Mouse (Mus musculus) mouse trophoblast stem cell (cell line): ENCODE results near the gene Wwox.

Experiments used
- in situ Hi-C, 2 experiments: fragments of 300-500 bp; cut with MseI, MboI; formaldehyde crosslinking; loops; 2 replicates in 1 of 2; 3 replicates in 1 of 2; pipeline ENCODE4 v1.15.1; 2025

Gene Wwox

DNA sequence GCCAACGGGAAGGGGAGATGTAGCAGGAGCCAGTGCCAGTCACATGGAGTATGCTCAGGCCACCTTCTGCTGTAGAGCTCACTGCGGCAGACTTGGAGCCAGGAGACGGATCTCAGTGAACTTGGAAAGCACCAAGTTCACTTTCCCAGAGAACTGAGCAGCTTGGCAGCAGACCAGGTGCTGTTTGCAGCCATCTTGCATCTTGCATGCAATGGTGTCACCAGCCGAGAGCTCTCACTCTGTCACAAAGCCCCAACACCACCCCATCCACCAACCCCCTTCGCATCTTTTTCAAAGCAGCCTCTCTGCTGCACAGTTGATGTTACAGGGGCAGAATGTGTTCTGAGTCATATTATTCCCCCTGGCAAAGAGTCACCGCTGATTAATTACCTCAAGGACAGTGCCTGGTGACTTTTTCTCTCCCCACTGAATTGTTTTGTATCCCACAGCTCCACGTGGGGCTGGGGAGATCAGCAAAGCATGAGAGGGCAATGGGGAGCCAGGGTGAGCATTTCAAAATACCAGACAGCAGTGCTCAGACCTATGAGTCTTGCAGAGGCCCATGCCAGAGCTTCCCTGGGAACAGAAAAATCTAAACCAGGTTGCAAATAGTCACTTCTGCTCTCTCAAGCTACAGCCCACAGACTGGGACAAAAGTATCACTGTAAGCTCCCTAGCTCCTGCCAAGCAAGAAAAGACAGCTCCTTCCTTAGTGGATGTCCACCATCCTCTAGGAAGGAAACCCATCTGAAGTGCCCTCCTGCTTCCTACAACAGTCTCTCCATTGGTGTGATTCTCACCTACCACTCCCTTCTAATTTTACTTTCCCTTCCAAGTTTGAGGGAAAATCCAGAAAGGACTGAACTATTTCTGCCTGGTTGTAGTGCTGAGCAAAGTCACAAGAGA, 642.1 kb downstream of the Wwox start:
- in situ Hi-C loops = no loop called here

GRCm38 (mm10) chr8:115088162-115088561, 648.7 kb downstream of the Wwox start:
- in situ Hi-C loops = no loop called here

- in situ Hi-C loops = no loop called here
Measured at GRCm38 (mm10) chr8:115089744-115090143, 650.3 kb downstream of the Wwox start.

- in situ Hi-C loops = no loop called here
Measured at GRCm38 (mm10) chr8:115090202-115090601, 650.7 kb downstream of the Wwox start.

DNA sequence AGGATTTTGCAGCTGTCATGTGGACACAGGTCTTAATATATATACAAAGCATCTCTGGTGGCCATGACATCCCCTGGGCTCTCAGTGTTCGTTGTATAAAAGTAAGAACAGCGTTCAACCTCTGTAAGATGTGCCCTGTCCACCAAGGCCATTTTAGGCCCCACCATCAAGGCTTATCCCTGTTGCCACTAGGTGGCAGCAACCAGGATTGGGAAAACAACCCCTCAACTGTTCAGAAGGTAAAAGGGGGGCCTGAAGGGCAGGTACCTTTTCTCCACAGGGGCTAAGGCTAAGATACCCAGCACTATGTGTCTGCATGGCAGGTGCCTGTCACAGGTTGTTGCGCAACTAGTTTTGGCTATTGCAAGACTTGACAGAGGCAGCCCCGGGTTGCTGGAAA, 656.1 kb downstream of the Wwox start:
- in situ Hi-C loops = no loop called here

GRCm38 (mm10) chr8:115097988-115098562, 658.6 kb downstream of the Wwox start:
- in situ Hi-C loops = no loop called here

GRCm38 (mm10) chr8:115109309-115109708, 669.9 kb downstream of the Wwox start:
- in situ Hi-C loops = no loop called here

DNA sequence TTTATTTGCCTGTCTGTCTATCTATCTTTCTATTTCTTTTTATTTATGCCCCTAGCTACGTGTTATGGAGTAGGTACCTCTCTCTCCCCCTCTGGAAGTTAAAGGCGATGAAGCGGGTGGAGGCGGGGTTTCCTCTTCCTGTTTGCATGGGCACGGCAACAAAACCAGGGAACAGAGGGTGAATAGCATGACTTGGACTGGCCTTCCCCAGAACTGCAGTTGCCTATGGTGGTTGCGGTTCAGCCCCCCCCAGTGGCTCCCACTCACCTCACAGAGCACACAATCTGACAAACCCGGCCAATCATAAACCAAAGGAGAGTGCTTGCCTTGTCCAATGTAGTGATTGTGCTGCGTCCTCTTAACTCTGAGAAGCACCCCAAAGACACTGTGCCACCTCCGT, 671.0 kb downstream of the Wwox start:
- in situ Hi-C loops = no loop called here

DNA sequence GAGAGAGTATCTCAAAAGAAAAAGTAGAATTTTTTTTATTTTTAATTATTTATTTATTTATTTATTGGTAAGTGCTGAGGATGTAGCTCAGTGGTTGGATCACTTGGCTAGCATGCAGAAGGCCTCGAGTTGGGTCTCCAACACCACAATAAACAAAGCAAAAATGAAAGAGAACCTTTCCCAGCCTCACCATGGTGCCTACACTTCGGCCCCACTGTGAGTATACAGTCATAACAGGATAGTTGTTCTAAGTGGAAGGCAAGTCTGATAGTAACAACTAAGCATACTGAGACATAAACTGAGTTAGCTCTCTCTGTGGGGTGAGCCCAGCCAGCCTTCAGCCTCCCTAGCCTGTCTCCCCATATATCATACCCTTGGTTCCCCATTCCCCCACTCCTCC, 672.6 kb downstream of the Wwox start:
- in situ Hi-C loops = no loop called here

GRCm38 (mm10) chr8:115114498-115114897, 675.0 kb downstream of the Wwox start:
- in situ Hi-C loops = no loop called here

DNA sequence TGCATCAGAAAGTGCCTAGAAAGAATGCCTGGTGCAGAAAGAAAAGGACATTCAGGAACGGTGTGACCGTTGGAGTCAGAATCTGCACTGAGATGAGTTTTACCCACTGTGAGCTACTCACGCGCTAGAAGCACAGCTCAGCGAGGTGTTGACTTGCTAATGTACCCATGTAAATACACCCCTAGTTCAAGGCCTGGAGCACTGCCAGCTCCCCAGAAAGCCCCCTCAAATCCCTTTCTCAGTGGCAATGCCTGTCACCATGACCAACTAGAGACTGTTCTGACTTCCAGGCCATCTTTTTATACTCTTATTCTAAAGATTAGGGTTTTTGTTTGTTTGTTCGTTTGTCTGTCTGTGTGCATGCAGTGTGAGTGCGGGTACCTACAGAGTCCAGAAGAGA, 686.6 kb downstream of the Wwox start:
- in situ Hi-C loops = no loop called here

DNA sequence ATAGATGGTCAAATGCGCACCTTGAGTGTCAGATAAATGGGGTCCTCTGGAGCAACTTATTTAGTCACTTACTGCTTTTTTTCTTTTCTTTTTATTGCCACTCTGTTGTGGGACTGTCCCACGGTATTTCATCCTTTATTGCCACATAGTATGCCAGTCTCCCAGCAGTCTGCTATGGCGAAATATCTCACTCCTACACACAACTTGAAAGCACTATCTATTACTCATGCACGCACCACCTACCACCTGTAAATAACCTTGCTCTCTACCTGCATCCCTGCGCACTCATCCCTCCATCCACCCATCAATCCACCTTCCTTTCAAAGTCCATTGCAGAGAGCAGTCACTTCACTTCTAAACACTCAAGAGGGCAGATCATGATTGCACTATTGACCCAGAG, 687.2 kb downstream of the Wwox start:
- in situ Hi-C loops = no loop called here

GRCm38 (mm10) chr8:115129307-115129706, 689.9 kb downstream of the Wwox start:
- in situ Hi-C loops = no loop called here

GRCm38 (mm10) chr8:115133119-115133518, 693.7 kb downstream of the Wwox start:
- in situ Hi-C loops = no loop called here

DNA sequence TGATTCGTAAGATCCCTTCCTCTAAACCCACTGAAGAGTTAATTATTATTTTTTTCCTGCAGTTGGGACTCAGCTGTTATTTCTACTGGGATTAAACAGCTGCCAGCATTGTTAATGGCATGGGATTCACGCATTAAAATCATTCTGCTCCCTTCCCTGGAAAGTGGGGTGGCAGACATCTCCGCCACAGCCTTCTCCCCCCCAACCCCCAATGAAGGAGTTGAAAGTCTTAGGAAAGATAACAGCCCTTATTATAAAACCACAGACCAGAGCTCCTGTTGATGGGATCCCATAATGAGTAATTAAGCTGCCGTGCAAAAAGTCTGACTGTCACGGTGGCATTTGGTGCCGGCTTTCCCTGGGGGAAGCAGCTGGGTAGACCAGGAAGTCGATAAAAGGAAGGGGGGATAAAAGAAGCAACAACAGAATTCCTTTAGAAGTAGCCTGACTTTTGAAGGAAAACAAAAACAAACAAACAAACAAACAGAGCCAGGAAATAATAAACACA, 694.3 kb downstream of the Wwox start:
- in situ Hi-C loops = no loop called here

DNA sequence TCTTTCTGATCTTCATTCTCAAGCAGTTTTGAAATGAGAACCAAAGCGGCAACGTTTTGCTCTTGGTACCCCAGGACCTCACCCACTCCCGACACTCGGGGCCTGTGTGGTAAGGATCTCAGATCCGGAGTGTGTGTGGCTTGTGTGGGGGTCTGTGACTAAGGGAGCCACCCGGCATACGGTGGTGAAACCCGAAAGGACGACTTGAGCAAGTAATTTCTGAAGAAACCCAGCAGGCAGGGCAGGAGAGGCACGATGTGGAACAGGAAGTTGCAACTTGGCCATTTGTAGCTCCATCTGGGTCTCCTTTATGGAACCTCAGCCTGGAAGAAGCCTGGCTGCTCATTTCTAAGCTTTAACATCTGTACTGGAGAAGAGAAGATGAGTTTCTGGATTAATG, 697.4 kb downstream of the Wwox start:
- in situ Hi-C loops = no loop called here

DNA sequence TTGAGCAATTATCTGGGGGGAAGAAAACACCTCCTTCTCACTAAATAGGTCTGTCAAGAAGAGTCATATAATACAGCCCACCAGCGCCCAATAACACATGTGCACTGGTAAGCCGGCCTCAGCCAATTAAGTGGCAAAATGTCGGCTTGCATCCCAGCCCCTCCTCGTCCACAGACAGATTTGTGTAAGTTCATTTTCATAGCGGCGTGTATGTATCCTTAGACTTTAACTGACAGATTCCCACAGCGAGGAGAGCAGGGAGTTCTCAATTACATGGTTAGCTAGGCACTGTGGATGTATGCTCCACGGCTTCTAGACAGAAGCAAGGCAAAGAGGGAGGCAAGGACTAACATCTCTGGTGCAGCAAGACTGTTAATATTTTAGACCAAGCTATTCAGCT, 702.2 kb downstream of the Wwox start:
- in situ Hi-C loops = no loop called here

- in situ Hi-C loops = no loop called here
Measured at GRCm38 (mm10) chr8:115143530-115144320, 704.3 kb downstream of the Wwox start.

DNA sequence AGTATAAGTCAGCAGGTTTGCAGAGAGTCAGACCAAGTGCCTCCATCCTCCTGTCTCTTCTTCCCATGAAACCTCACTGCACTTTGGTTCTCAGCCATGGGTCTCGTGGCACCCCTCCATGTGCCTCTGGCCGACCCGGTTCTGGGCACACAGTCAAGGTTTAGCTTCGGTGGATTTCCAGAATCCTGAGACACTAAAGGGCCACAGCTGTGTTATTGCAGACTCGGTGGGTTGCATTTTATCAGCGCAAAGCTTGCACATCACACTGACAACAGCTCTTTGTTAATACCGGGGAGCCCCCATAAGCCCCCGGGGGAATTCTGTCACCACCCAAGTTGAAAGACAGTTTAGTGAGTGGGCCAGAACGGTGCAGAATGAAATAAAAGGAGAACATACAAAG, 707.6 kb downstream of the Wwox start:
- in situ Hi-C loops = no loop called here

DNA sequence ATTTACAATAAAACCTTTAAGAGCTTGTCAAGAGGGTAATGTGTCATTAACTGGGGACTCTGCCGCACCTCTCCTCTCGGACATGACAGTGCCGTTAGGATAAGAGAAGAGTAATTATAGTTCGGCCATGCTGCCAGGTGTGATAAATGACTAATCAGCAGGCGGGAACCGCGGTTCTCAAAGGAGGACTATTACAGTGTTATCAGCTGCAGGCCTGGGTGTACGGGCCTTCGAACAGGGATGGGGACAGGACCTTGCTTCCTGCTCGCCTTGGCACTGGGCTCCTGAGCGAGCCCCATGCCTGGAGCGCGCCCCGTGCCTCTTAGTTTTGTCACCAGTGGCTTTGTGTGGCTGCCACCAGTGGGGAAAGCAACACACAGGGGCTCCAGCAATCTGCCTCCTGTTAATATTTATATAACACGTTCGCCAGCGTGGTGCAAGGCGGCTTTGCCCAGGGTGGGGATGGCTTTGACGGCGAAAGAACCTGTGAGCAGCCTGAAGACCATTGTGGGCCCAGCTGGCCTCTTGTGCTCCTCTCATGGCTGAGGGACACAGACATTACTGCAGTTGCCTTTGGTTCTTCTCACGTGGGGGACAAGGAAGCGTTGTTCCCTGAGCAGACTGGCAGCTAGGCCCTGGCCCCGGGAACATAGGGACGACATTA, 711.1 kb downstream of the Wwox start:
- in situ Hi-C loops = no loop called here

DNA sequence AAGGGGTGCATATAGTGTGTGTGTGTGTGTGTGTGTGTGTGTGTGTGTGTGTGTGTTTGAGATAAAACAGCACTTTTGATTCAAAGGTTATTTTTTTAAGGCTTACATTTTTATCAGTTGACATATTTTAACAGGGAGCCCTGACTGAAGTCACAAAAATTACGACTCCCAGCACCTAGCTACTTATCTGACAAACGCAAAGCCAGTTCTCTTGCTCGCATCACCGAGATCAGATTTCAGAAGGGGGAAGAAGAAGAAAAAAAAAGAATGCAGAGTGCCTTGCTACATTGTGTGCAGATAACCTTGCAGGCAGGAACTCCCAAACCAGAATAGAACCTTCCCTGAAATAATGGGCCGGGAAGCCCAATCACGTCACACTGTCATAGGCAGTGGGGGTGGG, 712.0 kb downstream of the Wwox start:
- in situ Hi-C loops = no loop called here

DNA sequence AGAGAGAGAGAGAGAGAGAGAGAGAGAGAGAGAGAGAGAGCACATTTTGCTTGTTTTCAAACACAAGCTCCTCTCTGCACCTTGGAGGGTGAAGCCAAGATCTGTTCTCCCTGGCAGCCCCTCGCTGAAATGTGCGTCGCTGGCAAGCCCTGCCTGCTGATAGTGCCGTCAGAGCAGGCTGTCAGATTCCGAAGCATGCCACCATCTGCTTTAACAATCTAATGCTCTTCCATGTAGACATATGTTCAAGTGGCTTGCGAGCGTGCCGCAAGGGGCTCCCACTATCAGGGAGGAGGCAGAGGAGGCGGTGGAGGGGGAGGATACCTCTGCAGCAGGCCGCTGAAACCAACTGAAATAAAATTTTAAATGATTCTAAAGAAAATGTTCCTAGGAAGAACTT, 714.6 kb downstream of the Wwox start:
- in situ Hi-C loops = no loop called here
